Mouse (Mus musculus): ENCODE results near the gene Gadl1. TPM values are rescaled to one million over a fixed set of nuclear protein-coding genes. Genes with fewer than 3 reads are reported as not detected.
A peak's percentile ranks its signal among the peaks of the same experiment; 100 is the strongest.

The Gadl1 gene
- 0.19 and 0.32 TPM in 2 replicates for polyA plus RNA-seq (2014; fragmentation: Nextera tagmentation; extraction: Ambion mirVana)

DNA sequence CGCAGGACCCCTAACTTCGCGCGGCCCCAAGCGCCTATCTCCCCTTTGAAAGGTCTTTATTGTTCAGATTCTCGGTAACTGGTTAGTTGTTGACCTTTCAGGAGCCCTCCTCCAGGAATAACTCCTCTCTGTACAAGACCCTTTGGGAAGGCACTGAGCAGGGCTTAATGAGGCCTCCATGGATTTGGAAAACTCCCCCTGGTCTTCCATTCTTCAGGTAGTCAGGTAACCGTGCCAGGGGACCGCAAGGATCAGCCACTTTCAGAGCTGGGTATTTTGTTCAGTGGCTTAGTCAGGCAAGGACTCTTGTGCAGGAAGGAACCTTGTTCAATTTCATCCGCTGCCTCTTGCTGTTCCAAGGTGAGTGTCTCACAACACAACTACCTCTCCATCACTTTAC is at the start of gene Gadl1:
Gadl1 (plus strand) TSS at position 301 of the 400 bp plus-strand sequence.
- Histone ChIP-seq H3K4me1 (replicated peaks; ENCODE audit: control insufficient read depth, insufficient read depth, low read length) (0 out of 2 replicates have a peak, but pooled peaks cover 3% of the 10 kb centered on the region), H3K4me3 (ENCODE audit: low read depth, low read length) (no peak within 1 kb of the TSS), H3K27me3 (ENCODE audit: control insufficient read depth, insufficient read depth, low read length) (no peaks in the 10 kb centered on the region), H3K27ac (ENCODE audit: low read depth, low read length) (no peak within 1 kb of the TSS), H3K4me2 (ENCODE audit: low read depth, low read length, severe bottlenecking) (0 out of 2 replicates have a peak within 1 kb of the TSS, but pooled peaks have one; percentile 15), H3K9me3 (ENCODE audit: control insufficient read depth, low read length) (no peaks in the 10 kb centered on the region), H3K9ac (ENCODE audit: low read length) (no peak within 1 kb of the TSS), H3K36me3 (ENCODE audit: control insufficient read depth, insufficient read depth, low read length) (no peaks in the 10 kb centered on the region)
- DNase-seq (ENCODE audit: low spot score) (no peak), ATAC-seq (replicated peaks; ENCODE audit: low FRiP score) (no peak)
- 67% methylated on average over 9 of the region's 9 CpGs for WGBS

DNA sequence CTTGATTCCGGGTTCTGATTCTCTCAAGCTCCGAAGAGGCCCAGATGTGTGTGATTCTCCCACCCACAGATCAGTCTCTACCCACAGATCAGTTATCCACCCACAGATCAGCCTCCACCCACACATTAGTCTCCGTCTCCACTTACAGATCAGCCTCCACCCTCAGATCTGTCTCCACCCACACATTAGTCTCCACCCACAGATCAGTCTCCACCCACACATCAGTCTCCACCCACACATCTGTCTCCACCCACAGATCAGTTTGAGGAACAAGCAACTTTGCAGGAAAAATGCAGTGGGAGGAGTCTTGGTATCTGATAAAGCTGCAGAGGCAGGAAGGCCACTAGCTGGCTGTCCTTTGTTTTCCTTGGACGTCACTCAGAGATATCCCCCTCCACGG is 46.5 kb upstream of the Gadl1 start:
- H3K4me3 ChIP-seq (ENCODE audit: low read depth, low read length), result no peak overlapping the region
- WGBS, result 79% methylated on average over 5 of the region's 5 CpGs
- H3K36me3 ChIP-seq (ENCODE audit: control insufficient read depth, insufficient read depth, low read length), result no peaks in the 10 kb centered on the region
- H3K4me2 ChIP-seq (ENCODE audit: low read depth, low read length, severe bottlenecking), result no peak overlapping the region
- no peaks in the 10 kb centered on the region for H3K27me3 ChIP-seq (ENCODE audit: control insufficient read depth, insufficient read depth, low read length)
- no peaks in the 10 kb centered on the region for H3K9me3 ChIP-seq (ENCODE audit: control insufficient read depth, low read length)
- no peaks in the 10 kb centered on the region for H3K4me1 ChIP-seq (replicated peaks; ENCODE audit: control insufficient read depth, insufficient read depth, low read length)
- ATAC-seq (replicated peaks; ENCODE audit: low FRiP score) (no peak), DNase-seq (ENCODE audit: low spot score) (no peak)
- no peak overlapping the region for H3K9ac ChIP-seq (ENCODE audit: low read length)
- no peak overlapping the region for H3K27ac ChIP-seq (ENCODE audit: low read depth, low read length)

DNA sequence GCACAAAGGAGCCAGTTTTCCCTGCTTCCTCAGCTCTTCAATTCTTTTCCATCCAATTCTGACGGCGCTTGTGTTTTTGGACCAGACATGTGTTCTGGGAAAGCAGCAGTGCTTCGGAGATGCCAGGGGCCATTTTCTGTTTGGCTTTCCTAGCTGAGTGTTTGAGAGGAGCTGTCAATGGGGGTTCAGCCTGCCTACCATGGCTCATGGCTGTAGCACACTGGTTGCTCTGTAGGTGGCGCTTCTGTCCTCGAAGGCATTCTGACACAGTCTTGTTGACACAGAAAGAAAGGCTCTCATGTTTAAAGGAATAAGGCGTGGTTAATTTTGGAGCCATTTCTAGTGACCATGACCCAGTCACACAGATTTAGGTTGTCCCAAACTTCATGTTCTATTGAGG is 45.9 kb upstream of the Gadl1 start:
- Histone ChIP-seq H3K4me3 (ENCODE audit: low read depth, low read length) (no peak overlapping the region), H3K4me2 (ENCODE audit: low read depth, low read length, severe bottlenecking) (no peak overlapping the region), H3K36me3 (ENCODE audit: control insufficient read depth, insufficient read depth, low read length) (no peaks in the 10 kb centered on the region), H3K27me3 (ENCODE audit: control insufficient read depth, insufficient read depth, low read length) (no peaks in the 10 kb centered on the region), H3K9ac (ENCODE audit: low read length) (no peak overlapping the region), H3K27ac (ENCODE audit: low read depth, low read length) (no peak overlapping the region), H3K9me3 (ENCODE audit: control insufficient read depth, low read length) (no peaks in the 10 kb centered on the region), H3K4me1 (replicated peaks; ENCODE audit: control insufficient read depth, insufficient read depth, low read length) (no peaks in the 10 kb centered on the region)
- DNase-seq (ENCODE audit: low spot score) (no peak), ATAC-seq (replicated peaks; ENCODE audit: low FRiP score) (no peak)
- WGBS, result 66% methylated on average over 6 of the region's 6 CpGs

DNA sequence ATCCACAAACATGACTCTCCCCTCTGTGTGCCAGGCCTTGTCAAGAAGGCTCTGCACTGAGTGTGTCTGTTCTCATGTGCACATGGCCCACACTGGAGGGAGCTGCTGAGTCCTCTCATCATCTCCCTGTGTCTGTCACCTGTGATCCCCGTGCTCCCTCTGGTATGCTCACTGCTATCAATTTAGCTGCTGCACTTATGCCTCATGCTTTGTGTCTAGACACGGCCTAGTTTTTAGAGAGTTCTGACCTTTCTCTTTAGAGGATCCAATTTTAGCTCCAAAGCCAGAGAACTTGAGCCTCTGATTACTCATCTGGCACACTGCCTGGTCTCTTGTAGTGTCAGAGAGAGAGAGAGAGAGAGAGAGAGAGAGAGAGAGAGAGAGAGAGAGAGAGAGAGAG is 42.0 kb upstream of the Gadl1 start:
- ATAC-seq (replicated peaks; ENCODE audit: low FRiP score), result no peak
- Histone ChIP-seq H3K27ac (ENCODE audit: low read depth, low read length) (no peak overlapping the region), H3K4me2 (ENCODE audit: low read depth, low read length, severe bottlenecking) (no peak overlapping the region), H3K9ac (ENCODE audit: low read length) (no peak overlapping the region), H3K27me3 (ENCODE audit: control insufficient read depth, insufficient read depth, low read length) (no peaks in the 10 kb centered on the region), H3K9me3 (ENCODE audit: control insufficient read depth, low read length) (no peaks in the 10 kb centered on the region), H3K36me3 (ENCODE audit: control insufficient read depth, insufficient read depth, low read length) (no peaks in the 10 kb centered on the region), H3K4me3 (ENCODE audit: low read depth, low read length) (no peak overlapping the region), H3K4me1 (replicated peaks; ENCODE audit: control insufficient read depth, insufficient read depth, low read length) (no peaks in the 10 kb centered on the region)
- DNase-seq (ENCODE audit: low spot score), result no peak
- 74% methylated on average over 2 of the region's 2 CpGs for WGBS

DNA sequence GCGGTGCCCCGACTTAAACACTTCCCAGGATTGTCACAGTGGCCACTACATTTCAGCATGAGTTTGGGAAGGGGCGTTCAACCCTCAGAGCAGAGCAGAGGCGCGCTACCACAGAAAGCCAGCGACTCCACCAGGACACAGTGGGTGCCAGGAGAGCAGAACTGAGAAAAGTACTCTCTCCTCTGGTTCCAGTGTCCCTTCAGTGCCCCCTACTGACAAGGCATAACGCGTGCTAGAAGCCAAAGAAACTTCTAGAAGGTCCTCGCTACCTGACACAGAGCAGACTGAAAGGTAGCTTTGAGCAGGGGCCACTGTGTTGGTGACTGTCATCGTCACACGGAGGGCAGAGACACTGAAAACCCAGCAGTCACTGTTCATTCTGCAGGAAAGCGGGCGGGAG is 39.1 kb upstream of the Gadl1 start:
- Histone ChIP-seq H3K9ac (ENCODE audit: low read length) (no peak overlapping the region), H3K4me2 (ENCODE audit: low read depth, low read length, severe bottlenecking) (no peak overlapping the region), H3K4me3 (ENCODE audit: low read depth, low read length) (no peak overlapping the region), H3K27ac (ENCODE audit: low read depth, low read length) (no peak overlapping the region), H3K36me3 (ENCODE audit: control insufficient read depth, insufficient read depth, low read length) (no peaks in the 10 kb centered on the region), H3K27me3 (ENCODE audit: control insufficient read depth, insufficient read depth, low read length) (no peaks in the 10 kb centered on the region), H3K4me1 (replicated peaks; ENCODE audit: control insufficient read depth, insufficient read depth, low read length) (no peaks in the 10 kb centered on the region), H3K9me3 (ENCODE audit: control insufficient read depth, low read length) (no peaks in the 10 kb centered on the region)
- ATAC-seq (replicated peaks; ENCODE audit: low FRiP score), result no peak
- DNase-seq (ENCODE audit: low spot score), result no peak
- 92% methylated on average over 13 of the region's 13 CpGs for WGBS

DNA sequence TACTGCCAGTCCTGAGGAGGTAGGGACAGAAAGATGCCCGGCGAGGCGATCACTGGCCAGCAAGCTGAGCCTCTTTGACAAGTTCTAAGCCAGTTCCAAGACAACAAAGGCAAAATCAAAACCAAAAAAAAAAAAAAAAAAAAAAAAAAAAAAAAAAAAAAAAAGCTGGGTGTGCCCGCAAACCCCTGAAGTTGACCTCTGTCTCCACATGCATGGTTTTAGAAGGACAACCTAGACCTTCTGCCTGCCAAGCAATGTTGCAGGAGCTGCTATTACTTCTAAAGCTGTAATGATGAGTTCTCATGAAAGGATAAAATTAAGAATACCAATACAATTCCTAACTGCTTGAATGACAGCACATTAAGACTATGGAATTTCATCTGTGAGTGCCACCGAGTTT is 38.6 kb upstream of the Gadl1 start:
- 91% methylated on average over 5 of the region's 5 CpGs for WGBS
- no peaks in the 10 kb centered on the region for H3K27me3 ChIP-seq (ENCODE audit: control insufficient read depth, insufficient read depth, low read length)
- H3K27ac ChIP-seq (ENCODE audit: low read depth, low read length), result no peak overlapping the region
- no peaks in the 10 kb centered on the region for H3K9me3 ChIP-seq (ENCODE audit: control insufficient read depth, low read length)
- H3K4me2 ChIP-seq (ENCODE audit: low read depth, low read length, severe bottlenecking), result no peak overlapping the region
- H3K9ac ChIP-seq (ENCODE audit: low read length), result no peak overlapping the region
- H3K36me3 ChIP-seq (ENCODE audit: control insufficient read depth, insufficient read depth, low read length), result no peaks in the 10 kb centered on the region
- no peak overlapping the region for H3K4me3 ChIP-seq (ENCODE audit: low read depth, low read length)
- H3K4me1 ChIP-seq (replicated peaks; ENCODE audit: control insufficient read depth, insufficient read depth, low read length), result no peaks in the 10 kb centered on the region
- DNase-seq (ENCODE audit: low spot score) (no peak), ATAC-seq (replicated peaks; ENCODE audit: low FRiP score) (no peak)

DNA sequence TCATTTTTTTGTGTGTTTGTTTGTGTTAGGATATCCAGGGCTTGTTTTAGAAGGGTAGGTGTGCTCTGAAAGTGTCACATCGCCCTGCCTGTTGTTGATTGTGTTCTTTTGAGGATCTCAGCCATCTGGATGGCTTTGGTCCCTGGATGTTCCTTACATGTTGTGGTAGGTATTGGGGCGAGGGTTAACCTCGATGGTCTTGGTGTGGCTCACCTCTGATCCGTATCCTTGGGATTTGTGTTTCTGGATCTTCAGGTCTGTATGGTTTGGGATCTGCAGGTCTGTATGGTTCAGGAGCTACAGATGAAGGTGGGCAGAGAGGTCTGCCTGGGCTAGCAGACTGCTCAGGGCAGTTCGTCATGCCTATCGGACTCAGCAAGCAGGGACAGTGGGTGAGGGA is 28.8 kb upstream of the Gadl1 start:
- WGBS, result 86% methylated on average over 6 of the region's 6 CpGs
- Histone ChIP-seq H3K4me2 (ENCODE audit: low read depth, low read length, severe bottlenecking) (no peak overlapping the region), H3K4me1 (replicated peaks; ENCODE audit: control insufficient read depth, insufficient read depth, low read length) (no peaks in the 10 kb centered on the region), H3K27ac (ENCODE audit: low read depth, low read length) (no peak overlapping the region), H3K4me3 (ENCODE audit: low read depth, low read length) (no peak overlapping the region), H3K9me3 (ENCODE audit: control insufficient read depth, low read length) (no peaks in the 10 kb centered on the region), H3K27me3 (ENCODE audit: control insufficient read depth, insufficient read depth, low read length) (no peaks in the 10 kb centered on the region), H3K36me3 (ENCODE audit: control insufficient read depth, insufficient read depth, low read length) (no peaks in the 10 kb centered on the region), H3K9ac (ENCODE audit: low read length) (no peak overlapping the region)
- DNase-seq (ENCODE audit: low spot score), result no peak
- no peak for ATAC-seq (replicated peaks; ENCODE audit: low FRiP score)

DNA sequence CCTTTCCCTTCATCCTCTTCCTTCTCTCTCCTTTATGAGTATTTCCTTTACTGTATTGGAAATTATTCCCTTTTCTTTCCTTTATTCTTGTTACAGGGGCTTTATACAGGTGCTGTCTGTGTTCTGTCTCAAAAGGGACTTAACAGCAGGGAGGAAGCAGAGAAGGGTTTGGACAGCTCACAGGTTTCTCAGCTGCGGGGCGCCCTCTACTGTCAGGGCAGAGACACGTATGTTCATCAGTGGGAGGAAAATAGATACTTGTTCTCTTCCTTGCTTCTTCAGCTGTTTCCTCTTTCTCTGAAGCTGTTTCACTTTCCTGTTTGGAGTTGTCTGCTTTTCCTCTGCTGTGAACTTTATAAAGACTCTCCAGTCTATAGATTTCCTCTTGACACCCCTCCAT is 28.1 kb upstream of the Gadl1 start:
- DNase-seq (ENCODE audit: low spot score), result no peak
- ATAC-seq (replicated peaks; ENCODE audit: low FRiP score), result no peak
- H3K4me3 ChIP-seq (ENCODE audit: low read depth, low read length), result no peak overlapping the region
- no peaks in the 10 kb centered on the region for H3K27me3 ChIP-seq (ENCODE audit: control insufficient read depth, insufficient read depth, low read length)
- no peak overlapping the region for H3K9ac ChIP-seq (ENCODE audit: low read length)
- H3K4me1 ChIP-seq (replicated peaks; ENCODE audit: control insufficient read depth, insufficient read depth, low read length), result no peaks in the 10 kb centered on the region
- no peak overlapping the region for H3K4me2 ChIP-seq (ENCODE audit: low read depth, low read length, severe bottlenecking)
- H3K27ac ChIP-seq (ENCODE audit: low read depth, low read length), result no peak overlapping the region
- no peaks in the 10 kb centered on the region for H3K36me3 ChIP-seq (ENCODE audit: control insufficient read depth, insufficient read depth, low read length)
- 90% methylated on average over 3 of the region's 3 CpGs for WGBS
- H3K9me3 ChIP-seq (ENCODE audit: control insufficient read depth, low read length), result no peaks in the 10 kb centered on the region

DNA sequence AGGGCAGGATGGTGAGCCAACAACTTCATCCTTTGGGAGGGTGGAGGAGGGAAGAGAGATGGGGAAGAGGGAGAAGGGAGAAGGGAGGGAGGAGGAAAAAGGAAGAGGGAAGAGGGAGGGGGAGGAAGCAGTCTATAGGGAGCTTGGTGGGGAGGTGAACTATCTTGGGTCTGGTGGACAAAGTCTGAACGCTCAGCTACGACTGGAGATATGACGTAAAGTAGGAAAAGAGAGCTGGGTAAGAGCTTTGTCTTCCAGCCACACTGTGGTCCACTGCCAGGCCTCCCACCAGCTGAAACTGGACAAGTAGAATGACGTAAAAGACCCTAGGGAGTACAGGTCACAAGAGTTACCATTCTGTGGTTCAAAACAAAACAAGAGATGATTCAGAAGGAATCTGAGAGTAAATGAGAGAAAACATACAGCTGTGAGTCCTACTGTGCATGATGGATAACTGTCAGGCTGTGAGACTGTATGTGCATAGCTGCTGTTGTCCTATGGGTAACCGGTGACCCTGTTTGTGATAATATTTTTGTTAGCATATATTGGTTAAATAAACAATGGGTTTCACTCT is 26.5 kb upstream of the Gadl1 start:
- no peak overlapping the region for H3K4me3 ChIP-seq (ENCODE audit: low read depth, low read length)
- no peaks in the 10 kb centered on the region for H3K36me3 ChIP-seq (ENCODE audit: control insufficient read depth, insufficient read depth, low read length)
- no peaks in the 10 kb centered on the region for H3K4me1 ChIP-seq (replicated peaks; ENCODE audit: control insufficient read depth, insufficient read depth, low read length)
- WGBS, result 85% methylated on average over 5 of the region's 5 CpGs
- no peaks in the 10 kb centered on the region for H3K9me3 ChIP-seq (ENCODE audit: control insufficient read depth, low read length)
- ATAC-seq (replicated peaks; ENCODE audit: low FRiP score), result no peak
- H3K27ac ChIP-seq (ENCODE audit: low read depth, low read length), result no peak overlapping the region
- H3K4me2 ChIP-seq (ENCODE audit: low read depth, low read length, severe bottlenecking), result no peak overlapping the region
- no peak overlapping the region for H3K9ac ChIP-seq (ENCODE audit: low read length)
- DNase-seq (ENCODE audit: low spot score), result no peak
- H3K27me3 ChIP-seq (ENCODE audit: control insufficient read depth, insufficient read depth, low read length), result no peaks in the 10 kb centered on the region

All from forebrain, embryonic 11.5 days (tissue).